ENCODE assay signal across 9 mouse cellular contexts in the genomic region with DNA sequence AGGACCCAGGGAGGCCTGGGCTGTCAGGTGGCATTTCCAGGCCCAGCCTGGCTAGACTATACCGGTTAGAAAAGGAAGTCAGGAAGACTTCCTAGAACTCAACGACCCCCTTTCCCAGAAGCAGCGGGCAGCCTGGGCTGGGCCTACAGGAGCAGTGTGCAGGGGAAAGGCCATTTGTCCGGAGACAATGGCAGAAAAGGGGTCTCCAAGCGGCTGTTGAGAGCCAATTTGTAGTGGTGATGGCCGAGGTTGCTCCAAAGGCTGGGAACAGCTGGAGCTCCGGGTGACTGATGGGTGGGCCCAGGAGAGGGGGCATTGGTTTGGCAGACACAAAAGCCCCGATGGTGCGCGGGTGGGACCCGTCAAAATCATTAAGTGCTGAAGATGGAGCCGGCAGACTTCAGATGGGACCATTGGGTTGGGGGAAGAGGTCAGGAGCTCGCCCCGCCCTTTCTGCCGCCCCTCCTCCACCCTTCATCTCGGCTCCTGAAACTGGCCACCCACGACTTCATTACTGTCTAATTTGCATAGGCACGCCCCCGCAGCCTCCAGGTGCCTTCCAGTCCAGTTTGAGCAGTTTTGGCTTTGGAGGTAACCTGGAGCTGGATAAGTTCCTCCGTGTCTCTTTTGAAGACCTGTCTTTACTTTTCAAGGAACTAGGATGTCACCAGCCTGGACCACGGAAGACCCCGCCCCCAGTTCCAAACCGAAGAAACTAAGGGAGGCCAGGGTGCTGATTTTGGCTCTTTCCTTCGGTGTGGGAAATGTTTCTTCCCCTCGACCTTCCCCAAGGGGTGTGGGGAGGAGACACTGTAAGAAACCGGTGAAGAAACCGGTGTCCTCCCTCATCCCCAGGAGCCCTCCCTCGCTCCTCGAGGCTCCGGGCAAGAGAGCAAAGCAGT. TPM values are rescaled to one million over a fixed set of nuclear protein-coding genes. Genes with fewer than 3 reads are reported as not detected.
DNase-seq lines count a peak whose midpoint lies in the region; ATAC-seq and TF ChIP-seq lines count a peak whose summit lies in the region.
"Had no signal": no experiment of that assay in that cellular context is flagged by ENCODE, and none has a peak within 500 bp of the region (broad histone marks: within the 10 kb centered on the region; RNA-seq: fewer than 3 reads in every experiment).

No protein-coding gene starts in this region.

- TF ChIP-seq EP300 in lung, postnatal 0 days (IDR thresholded peaks at IDR 0.05) = no peak

- peak overlapping the region; percentile 23 for H3K4me3 ChIP-seq in lung, postnatal 0 days (ENCODE audit: low read depth, low read length)
- peak overlapping the region; percentile 28 for H3K4me3 ChIP-seq in hindbrain, embryonic 11.5 days (ENCODE audit: low read depth, low read length)
- H3K4me3 ChIP-seq in liver, embryonic 13.5 days (replicated peaks) = peak overlapping the region; percentile 25; the same call in 1 of the 2 replicates

- H3K27me3 ChIP-seq in lung, postnatal 0 days (replicated peaks; ENCODE audit: insufficient read depth, low read length) = peaks cover 36% of the 10 kb centered on the region
- H3K27me3 ChIP-seq in hindbrain, embryonic 11.5 days (ENCODE audit: control insufficient read depth, insufficient read depth, low read length) = peaks cover 68% of the 10 kb centered on the region
- H3K27me3 ChIP-seq in liver, embryonic 13.5 days = peaks cover 72% of the 10 kb centered on the region

- TF ChIP-seq CTCF in lung, postnatal 0 days (IDR thresholded peaks at IDR 0.05) = no peak

- intact Hi-C loops in left cerebral cortex, postnatal 4 days (cut with DNase I) = no loop called here

- H3K4me1 ChIP-seq in lung, postnatal 0 days (ENCODE audit: insufficient read depth, low read depth, low read length) = peaks cover 4% of the 10 kb centered on the region; the same call in 1 of the 2 replicates
- peaks cover 13% of the 10 kb centered on the region for H3K4me1 ChIP-seq in hindbrain, embryonic 11.5 days (replicated peaks; ENCODE audit: control insufficient read depth, insufficient read depth, low read length)
- H3K4me1 ChIP-seq in liver, embryonic 13.5 days (replicated peaks) = no peaks in the 10 kb centered on the region

- WGBS in lung, postnatal 0 days = 4% methylated on average over 30 of the region's 30 CpGs
- under 1% methylated on average over 30 of the region's 30 CpGs for WGBS in hindbrain, embryonic 11.5 days
- WGBS in liver, embryonic 13.5 days (ENCODE audit: insufficient replicate concordance) = 3% methylated on average over 30 of the region's 30 CpGs

- no peak overlapping the region for H3K9ac ChIP-seq in lung, postnatal 0 days (replicated peaks; ENCODE audit: low read depth)
- H3K9ac ChIP-seq in hindbrain, embryonic 11.5 days (ENCODE audit: low read depth, low read length) = 0 out of 2 replicates have a peak overlapping the region, but pooled peaks have one; percentile 7
- no peak overlapping the region for H3K9ac ChIP-seq in liver, embryonic 13.5 days

- no peak for DNase-seq in lung, postnatal 0 days (ENCODE audit: low spot score)
- DNase-seq in lung, postnatal 36 days = no peak
- peak; percentile 63 for DNase-seq in hindbrain, embryonic 11.5 days (ENCODE audit: low spot score)
- no peak for DNase-seq in liver, embryonic 13.5 days
- no peak for DNase-seq in right cerebral cortex, adult 2 months (ENCODE audit: low spot score in 2 of 2)
- DNase-seq in adrenal gland, adult (ENCODE audit: inconsistent age in 2 of 2, low spot score in 1 of 2) = no peak
- DNase-seq in frontal cortex, postnatal 36 days (ENCODE audit: low spot score in 2 of 2) = no peak
- no peak for DNase-seq in left cerebral cortex, postnatal 4 days

- no peak overlapping the region for H3K27ac ChIP-seq in lung, postnatal 0 days (ENCODE audit: low read length)
- H3K27ac ChIP-seq in hindbrain, embryonic 11.5 days (ENCODE audit: low read depth, low read length) = peak overlapping the region; percentile 70
- no peak overlapping the region for H3K27ac ChIP-seq in liver, embryonic 13.5 days

- no peaks in the 10 kb centered on the region for H3K9me3 ChIP-seq in lung, postnatal 0 days (ENCODE audit: low read length)
- no peaks in the 10 kb centered on the region for H3K9me3 ChIP-seq in hindbrain, embryonic 11.5 days (ENCODE audit: control insufficient read depth, low read length)
- H3K9me3 ChIP-seq in liver, embryonic 13.5 days (replicated peaks) = no peaks in the 10 kb centered on the region

- H3K4me2 ChIP-seq in lung, postnatal 0 days (replicated peaks; ENCODE audit: low read depth, low read length) = peak overlapping the region; percentile 57
- peak overlapping the region; percentile 68 for H3K4me2 ChIP-seq in hindbrain, embryonic 11.5 days (replicated peaks; ENCODE audit: low read depth, low read length)
- peak overlapping the region; percentile 35; the same call in 1 of the 2 replicates for H3K4me2 ChIP-seq in liver, embryonic 13.5 days

- H3K36me3 ChIP-seq in lung, postnatal 0 days (ENCODE audit: insufficient read depth, low read length) = no peaks in the 10 kb centered on the region
- no peaks in the 10 kb centered on the region for H3K36me3 ChIP-seq in hindbrain, embryonic 11.5 days (ENCODE audit: control insufficient read depth, insufficient read depth, low read length)
- no peaks in the 10 kb centered on the region for H3K36me3 ChIP-seq in liver, embryonic 13.5 days

- no peak for ATAC-seq in lung, postnatal 0 days
- ATAC-seq in hindbrain, embryonic 11.5 days (ENCODE audit: low FRiP score) = peak; percentile 48
- ATAC-seq in liver, embryonic 13.5 days (ENCODE audit: low read depth) = no peak

RNA-seq across cellular contexts. Expression of a gene that starts 36.3 kb away (rescaled TPM):
- not detected in 2 replicates for polyA plus RNA-seq in lung, postnatal 0 days (2015; fragmentation: Nextera tagmentation; extraction: Ambion mirVana)
- 9.3 and 11.1 TPM in 2 replicates for polyA plus RNA-seq in hindbrain, embryonic 11.5 days (2014; fragmentation: Nextera tagmentation; extraction: Ambion mirVana)
- not detected in 2 replicates for polyA plus RNA-seq in liver, embryonic 13.5 days (2015; fragmentation: Nextera tagmentation; extraction: Ambion mirVana)
- under 1 TPM; 0.26 to 0.36 TPM for total RNA-seq in left cerebral cortex, postnatal 4 days (2021)
- total RNA-seq: adrenal gland, postnatal 14 days had no signal

Comparison
In these comparisons a context has a peak if more than half of its experiments do, and no peak if none do; other contexts are left out.
1. RNA of a gene that starts 36.3 kb away (polyA plus RNA-seq): 9.3 to 11.1 TPM in hindbrain, embryonic 11.5 days; not detected in liver, embryonic 13.5 days and not detected in lung, postnatal 0 days; every median in the first group is over 10 times any median in the second.
2. Peak in every context shown above with its lines, with median percentiles within 50 percentile points of each other: H3K4me2 ChIP-seq and H3K4me3 ChIP-seq.